Mouse (Mus musculus): ENCODE measurements around the gene Abcc9. TPM values are rescaled to one million over a fixed set of nuclear protein-coding genes. Genes with fewer than 3 reads are reported as not detected.

The Abcc9 gene
- total and polyA plus RNA-seq, 2 experiments from 2014 or later = 21.0 to 108 TPM

GRCm38 (mm10) chr6:142612366-142612765 lies 89.7 kb downstream of the Abcc9 start:
- Histone ChIP-seq H3K4me1 (ENCODE audit: control insufficient read depth, insufficient read depth) (0 out of 2 replicates have a peak, but pooled peaks cover 3% of the 10 kb centered on the region), H3K9ac (replicated peaks; ENCODE audit: low read depth, low read length) (no peak overlapping the region), H3K27me3 (ENCODE audit: control insufficient read depth, insufficient read depth, low read length) (no peaks in the 10 kb centered on the region), H3K4me2 (ENCODE audit: low read depth, low read length) (no peak overlapping the region), H3K27ac (ENCODE audit: low read depth) (no peak overlapping the region), H3K4me3 (ENCODE audit: low read depth, low read length) (no peak overlapping the region), H3K9me3 (replicated peaks; ENCODE audit: control insufficient read depth, low read length) (no peaks in the 10 kb centered on the region), H3K36me3 (replicated peaks; ENCODE audit: control insufficient read depth, insufficient read depth, low read length) (peaks cover 42% of the 10 kb centered on the region)
- no peak for TF ChIP-seq CTCF (IDR thresholded peaks at IDR 0.05; ENCODE audit: low read depth)
- no peak for TF ChIP-seq EP300 (IDR thresholded peaks at IDR 0.05; ENCODE audit: low read depth)
- ATAC-seq (ENCODE audit: insufficient read depth, low read depth) (no peak), DNase-seq (ENCODE audit: low spot score) (no peak)
- 70% methylated on average over 8 of the region's 8 CpGs for WGBS

GRCm38 (mm10) chr6:142609401-142610373 lies 92.4 kb downstream of the Abcc9 start:
- Histone ChIP-seq H3K4me1 (ENCODE audit: control insufficient read depth, insufficient read depth) (peaks cover 10% of the 10 kb centered on the region; the same call in 1 of the 2 replicates), H3K4me2 (ENCODE audit: low read depth, low read length) (no peak overlapping the region), H3K36me3 (replicated peaks; ENCODE audit: control insufficient read depth, insufficient read depth, low read length) (peaks cover 45% of the 10 kb centered on the region), H3K27ac (ENCODE audit: low read depth) (no peak overlapping the region), H3K4me3 (ENCODE audit: low read depth, low read length) (no peak overlapping the region), H3K9me3 (replicated peaks; ENCODE audit: control insufficient read depth, low read length) (no peaks in the 10 kb centered on the region), H3K27me3 (ENCODE audit: control insufficient read depth, insufficient read depth, low read length) (no peaks in the 10 kb centered on the region), H3K9ac (replicated peaks; ENCODE audit: low read depth, low read length) (no peak overlapping the region)
- TF ChIP-seq EP300 (IDR thresholded peaks at IDR 0.05; ENCODE audit: low read depth) (no peak), CTCF (IDR thresholded peaks at IDR 0.05; ENCODE audit: low read depth) (no peak)
- 61% methylated on average over 9 of the region's 9 CpGs for WGBS
- DNase-seq (ENCODE audit: low spot score) = no peak
- peak; percentile 18; the same call in 1 of the 2 replicates for ATAC-seq (ENCODE audit: insufficient read depth, low read depth)

- Histone ChIP-seq H3K4me3 (ENCODE audit: low read depth, low read length) (no peak overlapping the region), H3K4me1 (ENCODE audit: control insufficient read depth, insufficient read depth) (peaks cover 10% of the 10 kb centered on the region; the same call in 1 of the 2 replicates), H3K4me2 (ENCODE audit: low read depth, low read length) (no peak overlapping the region), H3K36me3 (replicated peaks; ENCODE audit: control insufficient read depth, insufficient read depth, low read length) (peaks cover 38% of the 10 kb centered on the region), H3K9ac (replicated peaks; ENCODE audit: low read depth, low read length) (no peak overlapping the region), H3K27me3 (ENCODE audit: control insufficient read depth, insufficient read depth, low read length) (no peaks in the 10 kb centered on the region), H3K27ac (ENCODE audit: low read depth) (peak overlapping the region; percentile 62), H3K9me3 (replicated peaks; ENCODE audit: control insufficient read depth, low read length) (no peaks in the 10 kb centered on the region)
- DNase-seq (ENCODE audit: low spot score) (peak; percentile 47), ATAC-seq (ENCODE audit: insufficient read depth, low read depth) (peak; percentile 74)
- WGBS = 19% methylated on average over 7 of the region's 7 CpGs
- no peak for TF ChIP-seq EP300 (IDR thresholded peaks at IDR 0.05; ENCODE audit: low read depth)
- TF ChIP-seq CTCF (IDR thresholded peaks at IDR 0.05; ENCODE audit: low read depth) = no peak
These were observed 95.0 kb downstream of the Abcc9 start for GRCm38 (mm10) chr6:142607080-142607479.

- WGBS = 76% methylated on average over 6 of the region's 6 CpGs
- TF ChIP-seq CTCF (IDR thresholded peaks at IDR 0.05; ENCODE audit: low read depth) (no peak), EP300 (IDR thresholded peaks at IDR 0.05; ENCODE audit: low read depth) (no peak)
- H3K4me1 ChIP-seq (ENCODE audit: control insufficient read depth, insufficient read depth) = peaks cover 10% of the 10 kb centered on the region; the same call in 1 of the 2 replicates
- H3K9ac ChIP-seq (replicated peaks; ENCODE audit: low read depth, low read length) = no peak overlapping the region
- ATAC-seq (ENCODE audit: insufficient read depth, low read depth) = no peak
- no peak overlapping the region for H3K4me3 ChIP-seq (ENCODE audit: low read depth, low read length)
- H3K27ac ChIP-seq (ENCODE audit: low read depth) = no peak overlapping the region
- DNase-seq (ENCODE audit: low spot score) = no peak
- H3K36me3 ChIP-seq (replicated peaks; ENCODE audit: control insufficient read depth, insufficient read depth, low read length) = peaks cover 57% of the 10 kb centered on the region
- H3K27me3 ChIP-seq (ENCODE audit: control insufficient read depth, insufficient read depth, low read length) = no peaks in the 10 kb centered on the region
- H3K9me3 ChIP-seq (replicated peaks; ENCODE audit: control insufficient read depth, low read length) = no peaks in the 10 kb centered on the region
- H3K4me2 ChIP-seq (ENCODE audit: low read depth, low read length) = no peak overlapping the region
These were observed 99.3 kb downstream of the Abcc9 start for GRCm38 (mm10) chr6:142602772-142603171.

- Histone ChIP-seq H3K9me3 (replicated peaks; ENCODE audit: control insufficient read depth, low read length) (no peaks in the 10 kb centered on the region), H3K9ac (replicated peaks; ENCODE audit: low read depth, low read length) (no peak overlapping the region), H3K27ac (ENCODE audit: low read depth) (no peak overlapping the region), H3K4me3 (ENCODE audit: low read depth, low read length) (no peak overlapping the region), H3K27me3 (ENCODE audit: control insufficient read depth, insufficient read depth, low read length) (no peaks in the 10 kb centered on the region), H3K4me2 (ENCODE audit: low read depth, low read length) (no peak overlapping the region), H3K36me3 (replicated peaks; ENCODE audit: control insufficient read depth, insufficient read depth, low read length) (no peaks in the 10 kb centered on the region), H3K4me1 (ENCODE audit: control insufficient read depth, insufficient read depth) (no peaks in the 10 kb centered on the region)
- DNase-seq (ENCODE audit: low spot score) = no peak
- TF ChIP-seq EP300 (IDR thresholded peaks at IDR 0.05; ENCODE audit: low read depth) (no peak), CTCF (IDR thresholded peaks at IDR 0.05; ENCODE audit: low read depth) (no peak)
- ATAC-seq (ENCODE audit: insufficient read depth, low read depth) = no peak
- WGBS = 54% methylated on average over 4 of the region's 4 CpGs
These were observed 123.3 kb downstream of the Abcc9 start for GRCm38 (mm10) chr6:142578831-142579230.
